Mouse (Mus musculus) myocyte (in vitro differentiated cells): ENCODE results near the gene Hspb7.

Source experiments
- E2F4 ChIP-seq: IDR thresholded peaks from one replicate; pipeline ENCODE4 v1.6.1; 2011; ENCODE audit warnings: mild to moderate bottlenecking, control low read depth, moderate library complexity; ENCODE audit not compliant: insufficient read depth
- SRF ChIP-seq: IDR thresholded peaks from one replicate; pipeline ENCODE4 v1.6.1; 2011; ENCODE audit warnings: low read depth; ENCODE audit not compliant: control insufficient read depth, insufficient read length
- TCF12 ChIP-seq: IDR thresholded peaks from one replicate; pipeline ENCODE4 v1.6.1; 2011; ENCODE audit warnings: mild to moderate bottlenecking, control low read depth; ENCODE audit not compliant: poor library complexity, insufficient read depth, severe bottlenecking

GRCm38 (mm10) chr4:141474431-141474830 lies 53.9 kb downstream of the Hspb7 start:
- TF ChIP-seq E2F4 (no peak), SRF (no peak), TCF12 (no peak)
